Mouse (Mus musculus) adrenal gland, postnatal 14 days (tissue): Measurements from ENCODE around the gene Prr19. TPM values are rescaled to one million over a fixed set of nuclear protein-coding genes. Genes with fewer than 3 reads are reported as not detected.

Experiments
- DNase-seq: peaks from one replicate; pipeline ENCODE4 v3.0.0; 2021; ENCODE audit warnings: mixed read lengths
- total RNA-seq: library from RNA; stranded (reverse); gene quantifications from 2 replicates; pipeline ENCODE4 v1.2.3, GENCODE M21; 2021

Gene Prr19
- total RNA-seq, 1 experiment from 2014 or later: not detected

DNA sequence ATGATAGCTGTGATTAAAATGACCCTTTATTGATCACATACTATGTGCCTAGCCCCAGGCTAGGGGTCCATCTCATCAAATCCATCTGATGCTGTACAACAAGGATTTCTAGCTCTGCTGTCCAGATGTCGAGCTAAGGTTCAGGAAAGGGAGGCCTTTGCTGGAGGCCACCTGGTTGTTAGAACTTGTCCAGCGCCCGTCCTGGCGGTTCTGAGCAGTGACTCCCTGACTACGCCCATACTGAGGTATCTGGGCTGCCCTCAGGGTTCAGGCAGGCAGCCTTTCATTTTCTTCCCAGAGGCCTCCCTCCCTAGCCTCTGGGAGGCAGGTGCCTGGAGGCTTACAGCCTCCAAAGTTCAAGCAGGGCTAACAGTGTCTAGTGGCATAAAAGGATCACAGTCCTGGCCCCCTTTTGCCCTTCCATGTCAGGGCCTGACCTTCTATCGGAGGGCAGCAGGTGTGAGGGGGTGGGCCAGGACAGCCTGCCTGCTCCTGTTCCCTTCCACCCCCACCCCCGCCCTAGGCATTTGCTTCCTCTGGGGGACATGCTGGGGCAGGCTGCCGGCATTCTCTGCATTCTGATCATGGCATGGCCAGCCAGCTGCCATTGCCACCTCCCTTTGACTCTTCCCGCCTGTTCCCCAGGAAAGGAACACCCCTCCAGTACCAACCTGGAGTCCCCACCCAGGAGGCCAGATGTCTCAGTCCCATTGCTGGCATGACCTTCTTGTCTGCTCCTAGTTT is 25.5 kb upstream of the Prr19 start:
- no peak for DNase-seq

DNA sequence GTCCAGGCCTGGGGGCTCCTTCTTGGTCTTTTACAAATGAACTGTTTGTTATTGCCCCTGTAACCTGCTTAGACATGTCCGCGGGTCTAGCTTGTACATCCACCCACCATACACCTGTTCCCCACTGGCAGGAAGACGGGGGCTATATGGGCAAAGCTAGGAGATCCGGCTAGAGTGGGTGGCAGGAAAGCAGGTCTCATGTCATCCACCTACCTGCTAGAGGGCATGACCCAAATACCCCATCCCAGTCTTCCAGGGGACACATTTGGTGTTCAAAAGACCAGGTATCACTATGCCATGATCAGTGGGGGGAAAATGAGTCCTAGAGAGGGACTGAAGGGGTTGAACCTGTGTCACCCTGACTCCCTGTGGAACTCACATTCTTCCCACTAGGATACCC is 23.8 kb upstream of the Prr19 start:
- no peak for DNase-seq

DNA sequence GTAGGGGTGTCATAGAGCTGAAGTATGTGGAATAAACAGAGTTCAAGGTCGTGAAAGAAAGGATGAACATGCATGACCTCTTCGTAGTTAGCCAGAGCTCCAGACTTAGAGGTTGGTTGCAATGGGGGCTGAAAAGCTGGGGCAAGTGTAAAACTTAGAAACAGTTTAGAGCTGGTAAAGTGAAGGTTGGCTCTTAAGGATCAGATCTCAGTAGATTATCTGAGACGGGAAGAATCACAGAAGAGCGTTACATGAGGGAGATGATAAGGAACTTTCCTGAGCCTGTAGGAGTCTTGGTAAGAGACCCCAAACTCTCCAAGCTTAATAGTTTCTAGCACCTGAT is 23.2 kb upstream of the Prr19 start:
- no peak for DNase-seq

DNA sequence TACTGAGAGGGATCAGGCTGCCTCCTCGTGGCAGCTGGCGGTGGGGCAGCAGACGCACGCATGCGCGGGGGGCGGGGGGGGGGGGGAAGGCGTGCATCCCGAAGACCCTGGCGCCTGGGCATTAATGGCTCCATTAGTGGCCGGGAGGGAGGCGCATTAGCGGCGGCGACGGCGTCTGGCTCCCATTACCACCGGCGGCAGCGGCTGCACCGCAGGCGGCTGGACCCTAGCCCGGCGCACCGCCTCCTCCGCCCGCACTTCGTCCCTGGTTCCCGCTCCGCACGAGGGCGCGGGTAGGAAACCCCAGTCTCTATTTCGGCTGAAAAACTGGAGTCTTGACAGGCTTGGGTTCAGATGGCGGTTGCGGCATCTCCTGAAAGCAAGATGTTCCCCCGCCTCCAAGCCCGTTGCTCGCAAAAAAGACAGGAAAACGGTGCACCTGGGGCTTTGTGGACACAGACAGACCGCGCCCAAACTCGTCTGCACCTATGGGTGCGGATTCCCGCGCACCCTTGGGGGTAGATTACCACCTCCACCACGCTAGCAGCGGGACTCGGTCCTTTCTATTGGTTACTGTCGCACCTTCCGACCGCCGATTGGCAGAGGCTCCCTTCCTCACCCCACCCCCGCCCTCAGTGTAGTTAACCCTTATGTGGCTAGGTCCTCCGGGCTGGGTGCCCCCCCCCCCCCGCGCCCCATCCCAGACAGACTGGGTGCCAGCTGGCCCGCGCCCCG is 22.7 kb upstream of the Prr19 start:
- peak; percentile 90 for DNase-seq

DNA sequence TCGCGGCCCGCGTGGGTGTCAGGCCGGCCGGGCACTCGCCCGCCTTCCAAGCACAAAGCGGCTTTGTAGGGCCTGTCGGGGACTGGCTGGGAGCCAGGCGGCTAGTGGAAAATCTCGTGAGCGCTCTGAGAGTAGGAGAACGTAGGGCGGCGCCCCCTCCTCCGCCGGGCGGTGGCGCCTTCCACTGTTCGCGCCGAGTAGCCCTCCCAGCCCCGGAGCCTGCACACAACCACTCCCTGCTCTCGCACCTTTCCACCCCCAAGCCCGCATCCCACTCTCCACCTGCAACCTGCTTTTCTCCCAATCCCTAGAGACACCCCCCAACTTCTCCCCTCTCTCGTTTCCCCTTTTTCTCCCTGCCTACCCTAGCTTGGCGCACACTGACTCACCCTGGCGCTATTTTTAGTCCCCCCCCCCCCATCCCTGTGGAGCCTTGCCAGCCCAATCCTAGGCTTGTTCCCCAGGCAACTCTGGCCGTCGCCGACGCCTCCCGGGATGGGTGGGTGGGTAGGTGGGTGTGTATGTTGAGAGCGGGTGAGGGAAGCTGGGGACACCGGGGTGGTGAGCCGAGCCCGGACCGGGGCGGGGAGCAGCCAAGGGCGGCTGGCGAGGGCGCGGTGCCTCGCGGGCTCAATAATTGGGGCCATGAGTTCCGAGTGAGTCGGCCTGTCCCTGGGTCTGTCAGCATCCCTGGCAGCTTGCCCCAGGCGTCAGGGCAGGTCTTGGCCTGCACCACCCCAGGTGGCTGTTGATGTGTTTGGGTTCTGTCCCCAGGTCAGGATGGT is 21.9 kb upstream of the Prr19 start:
- peak; percentile 88 for DNase-seq

DNA sequence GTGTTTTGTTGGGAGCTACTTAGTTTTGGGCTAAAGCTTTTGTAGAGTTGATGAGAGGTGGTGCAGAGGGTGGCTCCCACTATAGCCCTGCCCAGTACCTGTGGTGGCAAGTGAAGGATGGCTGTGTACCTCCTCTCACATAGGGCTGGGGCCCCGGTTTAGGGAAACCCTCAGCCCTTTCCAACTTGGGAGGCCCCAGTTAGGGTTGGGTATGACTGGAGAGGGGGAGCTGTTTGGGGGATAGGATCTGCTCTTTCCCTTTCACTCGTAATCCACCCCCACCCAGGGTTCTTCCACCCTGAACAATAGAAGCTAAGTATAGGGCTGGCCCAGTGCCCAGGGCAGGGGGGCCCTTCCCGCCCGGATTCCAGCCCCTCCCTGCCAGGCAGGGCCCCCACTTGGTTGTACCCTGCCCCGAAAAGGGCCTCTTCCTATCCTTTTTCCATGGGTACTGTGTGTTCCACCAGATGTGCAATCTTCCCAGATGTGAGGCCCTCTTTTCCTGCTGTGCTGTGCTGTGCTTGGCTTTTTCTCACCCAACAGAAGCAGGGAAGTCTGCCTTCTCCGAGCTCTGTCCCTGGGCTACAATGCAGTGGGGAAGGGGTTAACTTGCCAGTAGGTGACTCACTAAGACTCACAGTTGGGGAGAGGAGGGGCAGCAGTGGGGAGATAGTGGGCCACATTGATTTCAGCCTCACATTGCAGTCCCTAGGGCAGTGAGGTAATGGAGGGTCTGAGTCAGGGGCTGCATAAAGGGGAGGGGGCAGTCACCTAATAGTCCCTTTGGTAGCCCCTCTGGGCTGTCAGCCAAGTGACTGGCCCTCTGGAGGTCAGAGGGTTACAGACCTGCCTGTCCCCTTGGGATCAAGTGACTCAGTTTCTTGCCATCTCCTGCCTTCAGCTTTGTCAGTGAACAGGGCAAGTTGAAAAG is 21.1 kb upstream of the Prr19 start:
- peak; percentile 76 for DNase-seq

DNA sequence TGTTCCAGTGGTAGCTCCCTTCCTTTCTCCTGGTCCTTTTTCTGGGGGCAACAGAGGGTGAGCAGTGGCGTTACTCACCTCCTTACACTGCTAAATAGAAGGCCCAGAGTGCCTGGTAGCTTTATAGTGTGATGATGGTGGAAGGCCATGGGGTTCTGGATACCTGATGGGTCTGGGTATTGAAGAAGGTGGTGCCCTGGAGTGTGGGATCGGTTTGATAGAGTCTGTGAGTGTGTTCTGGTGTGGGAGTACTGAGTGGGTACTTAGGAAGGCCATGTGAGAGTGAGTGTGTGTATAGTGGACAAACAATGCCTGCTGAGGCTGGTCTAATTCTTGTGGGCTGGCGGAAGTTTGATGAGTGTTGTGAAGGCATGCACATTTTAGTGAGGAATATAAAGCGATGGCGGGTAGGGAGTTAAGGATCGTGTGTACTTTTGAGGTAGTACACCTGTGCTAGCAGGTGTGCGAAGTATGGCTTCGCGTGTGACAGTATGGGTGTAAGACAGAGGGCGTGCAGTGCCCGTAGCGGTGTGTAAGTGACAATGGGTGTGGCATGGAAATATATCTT is 20.0 kb upstream of the Prr19 start:
- no peak for DNase-seq

DNA sequence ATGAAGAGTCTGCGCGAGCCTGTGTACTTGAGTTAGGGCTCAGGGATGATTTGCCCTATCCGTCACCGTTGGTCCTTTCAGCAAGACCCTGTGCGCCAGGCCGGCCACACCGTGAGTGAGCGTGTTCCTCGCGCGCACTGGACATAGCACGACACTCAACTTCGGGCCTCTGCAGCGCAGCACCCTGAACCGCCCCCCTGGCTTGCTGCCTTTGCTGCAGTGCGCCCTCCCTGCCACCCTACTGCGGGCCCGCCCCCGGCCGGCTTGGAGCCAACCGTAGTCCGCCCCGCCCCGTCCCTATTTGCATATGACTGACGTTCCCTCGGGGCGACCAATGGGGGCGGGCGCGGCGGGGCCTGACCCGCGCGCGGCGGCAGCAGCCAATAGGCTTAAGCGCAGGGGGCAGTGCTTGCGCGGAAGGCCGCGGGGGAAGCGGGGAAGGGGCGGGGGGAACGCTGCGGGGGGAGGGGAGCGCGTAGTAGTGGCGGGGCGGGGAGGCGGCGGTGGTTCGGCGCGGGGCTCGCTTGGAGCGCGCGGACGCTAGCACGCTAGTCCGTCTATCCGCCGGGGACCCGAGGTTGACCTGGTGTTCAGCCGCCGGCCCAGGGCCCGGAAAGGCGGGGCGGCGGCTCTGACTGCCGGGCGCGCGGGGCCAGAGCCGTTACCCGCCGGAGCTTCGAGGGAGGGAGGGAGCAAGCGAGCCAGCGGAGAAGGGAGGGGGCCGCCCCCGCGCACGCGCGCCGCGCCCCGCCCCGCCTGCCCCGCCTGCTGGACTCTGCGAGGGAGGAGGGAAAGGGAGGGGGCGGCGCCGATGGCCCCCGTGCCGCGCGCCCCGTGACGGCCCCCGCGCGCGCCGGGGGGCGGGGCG is 19.2 kb upstream of the Prr19 start:
- DNase-seq: peak; percentile 100

DNA sequence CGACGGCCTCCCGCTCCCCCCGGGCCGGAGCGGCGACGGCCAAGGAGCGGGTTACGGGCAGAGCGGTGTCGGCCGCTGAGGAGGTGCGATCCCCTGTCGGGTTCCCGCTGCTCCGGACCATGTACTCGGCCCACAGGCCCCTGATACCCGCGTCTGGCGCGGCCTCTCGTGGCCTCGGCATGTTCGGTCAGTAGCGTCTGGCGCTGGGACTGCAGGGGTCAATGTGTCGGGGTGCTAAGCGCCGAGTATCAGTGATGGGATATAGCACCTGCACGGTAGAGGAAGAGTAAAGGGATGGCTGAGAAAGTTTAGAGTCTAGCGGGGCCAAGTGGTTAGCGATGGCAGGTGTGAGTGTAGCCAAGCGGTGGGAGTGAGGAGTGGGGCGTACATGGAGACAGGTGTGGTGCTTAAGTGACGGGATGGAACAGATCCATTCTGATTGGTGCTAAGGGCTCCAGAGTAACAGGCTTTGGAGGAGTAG is 18.4 kb upstream of the Prr19 start:
- DNase-seq: peak; percentile 65

DNA sequence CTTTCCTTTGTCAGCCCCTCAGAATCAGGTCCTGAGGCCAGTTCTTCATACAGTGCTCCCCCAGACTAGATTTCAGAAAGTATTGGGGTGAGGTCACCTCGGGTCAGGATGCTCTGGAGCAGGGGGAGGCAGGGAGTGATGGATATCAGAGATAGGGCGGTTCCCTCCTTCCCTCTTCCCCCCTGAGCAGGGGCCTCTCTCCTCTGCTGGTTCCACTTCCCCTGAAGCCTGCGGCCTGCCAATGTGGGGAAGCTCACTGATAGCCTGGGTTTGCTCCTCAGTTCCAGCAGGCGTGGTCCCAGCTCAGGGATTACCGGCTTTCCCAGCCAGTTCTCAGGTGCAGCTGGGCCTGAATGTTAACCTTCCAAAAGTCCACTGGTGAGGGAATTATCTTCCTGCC is 17.6 kb upstream of the Prr19 start:
- DNase-seq: no peak

DNA sequence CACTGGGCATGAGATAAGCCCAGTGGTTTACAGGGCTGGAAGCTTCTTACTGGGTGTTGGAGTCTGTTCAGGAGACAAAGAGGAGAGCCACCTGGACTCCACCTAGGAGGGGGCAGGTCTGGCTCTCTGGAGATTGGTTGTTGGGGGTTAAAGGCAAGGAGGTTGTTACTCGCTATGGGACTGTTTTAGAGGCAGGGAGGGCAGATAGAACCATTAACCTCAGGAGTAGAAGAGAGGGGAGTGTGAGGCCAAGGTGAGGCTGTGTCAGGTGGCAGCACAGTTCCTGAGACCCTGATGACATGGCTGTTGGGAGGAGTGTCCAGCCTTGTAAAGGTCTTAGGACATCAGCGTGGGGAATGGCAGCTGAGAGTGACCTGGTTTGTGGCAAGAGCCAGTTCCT is 17.0 kb upstream of the Prr19 start:
- DNase-seq: peak; percentile 38

DNA sequence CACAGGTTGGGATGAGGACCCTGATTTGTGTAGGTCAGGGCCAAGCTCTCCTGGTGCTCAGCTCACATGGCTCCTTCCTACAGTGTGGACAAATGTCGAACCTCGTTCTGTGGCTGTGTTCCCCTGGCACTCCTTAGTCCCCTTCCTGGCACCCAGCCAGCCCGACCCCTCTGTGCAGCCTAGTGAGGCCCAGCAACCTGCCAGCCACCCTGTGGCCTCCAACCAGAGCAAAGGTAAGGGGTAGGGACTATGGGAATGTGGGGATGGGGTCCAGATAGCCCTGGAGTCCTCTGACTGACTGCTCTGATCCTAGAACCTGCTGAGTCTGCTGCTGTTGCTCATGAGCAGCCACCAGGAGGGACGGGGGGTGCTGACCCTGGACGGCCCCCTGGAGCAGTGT is 16.4 kb upstream of the Prr19 start:
- DNase-seq: no peak

DNA sequence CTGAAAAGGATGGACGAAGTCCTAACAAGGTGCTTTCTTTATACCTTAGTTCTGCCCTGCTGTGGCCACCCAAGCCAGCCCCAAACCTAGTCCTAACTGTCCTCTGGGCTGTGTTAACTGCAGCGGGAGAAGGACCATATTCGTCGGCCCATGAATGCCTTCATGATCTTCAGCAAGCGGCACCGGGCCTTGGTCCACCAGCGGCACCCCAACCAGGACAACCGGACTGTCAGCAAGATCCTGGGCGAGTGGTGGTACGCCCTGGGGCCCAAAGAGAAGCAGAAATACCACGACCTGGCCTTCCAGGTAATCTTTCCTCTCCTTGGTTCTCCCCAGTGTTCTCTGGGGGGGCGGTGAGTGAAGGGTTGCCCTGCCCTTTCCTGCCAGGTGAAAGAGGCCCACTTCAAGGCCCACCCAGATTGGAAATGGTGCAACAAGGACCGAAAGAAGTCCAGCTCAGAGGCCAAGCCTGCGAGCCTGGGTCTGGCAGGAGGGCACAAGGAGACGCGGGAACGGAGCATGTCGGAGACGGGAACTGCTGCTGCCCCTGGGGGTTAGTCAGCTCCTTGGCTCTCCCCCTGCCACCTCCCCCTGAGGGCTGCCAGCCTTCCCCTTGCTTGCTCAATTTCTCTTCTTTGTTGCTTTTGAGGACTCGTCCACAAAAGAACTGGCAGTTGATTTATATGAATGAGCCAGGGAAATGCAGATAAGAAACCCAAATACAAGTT is 15.5 kb upstream of the Prr19 start:
- peak; percentile 72 for DNase-seq

DNA sequence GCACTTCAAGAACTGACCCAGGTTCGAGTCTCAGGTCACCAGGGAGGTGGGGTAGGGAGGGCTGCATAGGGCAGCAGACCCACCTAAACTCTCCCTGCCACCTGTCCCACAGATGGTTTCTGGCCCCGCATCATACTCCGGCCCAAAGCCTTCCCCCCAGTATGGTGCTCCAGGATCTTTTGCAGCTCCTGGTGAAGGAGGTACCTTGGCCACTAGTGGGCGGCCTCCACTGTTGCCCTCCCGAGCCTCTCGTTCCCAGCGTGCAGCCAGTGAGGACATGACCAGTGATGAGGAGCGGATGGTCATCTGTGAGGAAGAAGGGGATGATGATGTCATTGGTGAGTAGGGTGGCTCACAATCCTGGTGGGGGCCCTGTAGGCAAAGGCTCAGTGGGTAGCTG is 14.2 kb upstream of the Prr19 start:
- DNase-seq: no peak

DNA sequence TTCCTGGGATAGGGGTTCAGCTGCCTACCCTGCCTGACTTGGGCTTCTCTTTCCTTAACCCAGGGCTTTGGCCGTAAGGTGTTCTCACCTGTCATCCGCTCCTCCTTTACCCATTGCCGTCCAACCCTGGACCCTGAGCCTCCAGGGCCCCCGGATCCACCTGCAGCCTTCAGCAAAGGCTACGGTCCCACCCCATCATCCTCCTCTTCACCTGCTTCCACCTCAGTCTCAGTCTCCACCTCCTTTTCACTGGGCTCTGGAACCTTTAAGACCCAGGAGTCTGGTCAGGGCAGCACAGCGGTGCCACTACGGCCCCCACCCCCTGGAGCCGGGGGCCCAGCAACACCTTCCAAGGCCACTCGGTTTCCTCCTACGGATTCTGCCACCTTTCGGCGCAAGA is 13.2 kb upstream of the Prr19 start:
- no peak for DNase-seq

DNA sequence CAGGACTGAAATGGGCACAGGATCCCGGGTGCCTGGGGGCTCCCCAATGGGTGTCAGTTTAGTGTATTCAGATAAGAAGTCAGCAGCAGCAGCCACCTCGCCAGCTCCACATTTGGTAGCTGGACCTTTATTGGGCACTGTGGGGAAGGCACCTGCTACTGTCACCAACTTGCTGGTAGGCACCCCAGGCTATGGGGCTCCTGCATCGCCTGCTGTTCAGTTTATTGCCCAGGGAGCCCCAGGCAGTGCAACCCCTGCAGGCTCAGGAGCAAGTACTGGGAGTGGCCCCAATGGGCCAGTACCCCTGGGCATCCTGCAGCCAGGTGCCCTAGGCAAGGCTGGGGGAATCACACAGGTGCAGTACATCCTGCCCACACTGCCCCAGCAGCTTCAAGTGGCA is 12.5 kb upstream of the Prr19 start:
- no peak for DNase-seq

DNA sequence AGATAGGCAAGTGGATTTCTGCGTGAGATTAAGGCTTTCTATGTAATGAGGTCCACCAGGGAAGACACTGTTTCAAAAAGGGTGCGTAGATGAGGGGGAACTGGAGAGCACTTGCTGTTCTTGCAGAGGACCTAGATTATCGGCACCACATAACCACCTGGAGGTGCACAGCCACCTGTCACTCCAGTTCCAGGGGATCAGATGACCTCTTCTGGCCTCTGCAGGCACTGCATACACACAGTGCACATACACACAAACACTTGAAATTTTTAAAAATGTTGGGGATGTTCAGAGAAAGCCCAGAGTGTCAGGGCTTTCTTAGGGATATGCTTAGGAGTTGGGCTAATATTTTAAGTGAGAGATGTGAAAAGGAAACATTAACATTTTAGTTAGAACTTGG is 11.3 kb upstream of the Prr19 start:
- DNase-seq: peak; percentile 2

DNA sequence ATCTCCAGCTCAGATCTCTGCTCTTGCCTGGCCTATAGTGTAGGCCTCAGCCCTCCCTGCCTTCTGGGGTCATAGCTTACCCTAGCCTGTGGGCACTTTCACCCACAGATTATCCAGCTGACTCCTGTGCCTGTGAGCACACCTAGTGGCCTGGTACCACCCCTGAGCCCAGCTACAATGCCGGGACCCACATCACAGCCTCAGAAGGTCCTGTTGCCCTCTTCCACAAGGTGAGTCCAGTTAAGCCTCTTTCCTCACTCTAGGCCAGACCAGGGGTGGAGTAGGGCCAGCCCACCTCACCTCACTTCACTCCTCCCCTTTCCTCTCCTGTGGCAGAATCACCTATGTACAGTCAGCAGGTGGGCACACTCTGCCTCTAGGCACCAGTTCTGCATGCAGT is 10.7 kb upstream of the Prr19 start:
- peak; percentile 2 for DNase-seq

DNA sequence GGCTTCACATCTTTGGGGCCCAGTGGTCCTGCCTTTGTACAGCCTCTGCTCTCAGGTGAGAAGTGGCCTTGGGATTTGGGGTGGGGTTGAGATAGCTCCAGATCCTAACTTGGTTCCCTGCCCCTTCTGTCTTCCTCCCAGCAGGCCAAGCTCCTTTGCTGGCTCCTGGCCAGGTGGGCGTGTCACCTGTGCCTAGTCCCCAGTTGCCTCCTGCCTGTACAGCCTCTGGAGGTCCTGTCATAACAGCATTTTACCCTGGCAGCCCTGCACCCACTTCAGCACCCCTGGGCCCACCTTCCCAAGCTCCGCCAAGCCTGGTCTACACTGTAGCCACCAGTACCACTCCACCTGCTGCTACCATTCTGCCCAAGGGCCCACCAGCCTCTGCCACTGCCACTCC is 10.3 kb upstream of the Prr19 start:
- peak; percentile 77 for DNase-seq

DNA sequence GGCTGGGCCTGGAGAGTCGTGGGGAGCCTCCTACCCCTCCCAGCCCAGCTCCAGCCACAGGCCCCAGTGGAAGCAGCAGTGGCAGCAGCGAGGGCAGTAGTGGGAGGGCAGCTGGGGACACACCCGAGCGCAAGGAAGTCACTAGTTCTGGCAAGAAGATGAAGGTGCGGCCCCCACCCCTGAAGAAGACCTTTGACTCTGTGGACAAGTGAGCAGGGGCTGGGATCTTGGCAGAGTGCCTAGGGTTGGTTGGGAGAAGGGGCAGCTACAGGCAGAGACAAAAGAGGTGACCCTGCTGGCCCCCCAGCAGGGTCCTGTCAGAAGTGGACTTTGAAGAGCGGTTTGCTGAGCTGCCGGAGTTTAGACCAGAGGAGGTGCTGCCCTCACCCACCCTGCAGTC is 9.1 kb upstream of the Prr19 start:
- peak; percentile 5 for DNase-seq
